Mouse (Mus musculus) cerebellum, postnatal 10 days (tissue): ENCODE measurements around the gene Robo1.
A peak's percentile ranks its signal among the peaks of the same experiment; 100 is the strongest.
"Not testable (repeated sequence)": the region's sequence is repeated elsewhere in the genome, so short reads cannot be mapped to it uniquely, and the experiment has no call there.

Experiments used
- DNase-seq, 2 experiments: peaks; one replicate each; pipeline ENCODE4 v3.0.0; 2021; ENCODE audit warnings: mixed read lengths in 2 of 2

Robo1 gene

GRCm38 (mm10) chr16:72444428-72445135 is 136.5 kb downstream of the Robo1 start:
- DNase-seq = no peak

GRCm38 (mm10) chr16:72458155-72458554 is 150.0 kb downstream of the Robo1 start:
- DNase-seq = no peak

GRCm38 (mm10) chr16:72458576-72458975 is 150.5 kb downstream of the Robo1 start:
- DNase-seq = no peak

- DNase-seq = no peak
Observed at GRCm38 (mm10) chr16:72465696-72466095, 157.6 kb downstream of the Robo1 start.

GRCm38 (mm10) chr16:72470037-72470673 is 162.0 kb downstream of the Robo1 start:
- no peak for DNase-seq

GRCm38 (mm10) chr16:72510716-72511199 is 202.7 kb downstream of the Robo1 start:
- peak; percentile 50 to 58 for DNase-seq

- no peak for DNase-seq
Observed at GRCm38 (mm10) chr16:72531337-72531736, 223.2 kb downstream of the Robo1 start.

GRCm38 (mm10) chr16:72533900-72534571 is 225.9 kb downstream of the Robo1 start:
- DNase-seq = no peak

- no peak for DNase-seq
Observed at GRCm38 (mm10) chr16:72538171-72538570, 230.1 kb downstream of the Robo1 start.

- DNase-seq = no peak
Observed at GRCm38 (mm10) chr16:72543928-72544327, 235.8 kb downstream of the Robo1 start.

GRCm38 (mm10) chr16:72544950-72545349 is 236.8 kb downstream of the Robo1 start:
- no peak for DNase-seq

- DNase-seq = no peak
Observed at GRCm38 (mm10) chr16:72551672-72552243, 243.7 kb downstream of the Robo1 start.

GRCm38 (mm10) chr16:72553713-72554112 is 245.6 kb downstream of the Robo1 start:
- no peak for DNase-seq

GRCm38 (mm10) chr16:72562149-72562548 is 254.0 kb downstream of the Robo1 start:
- not testable (repeated sequence) for DNase-seq

GRCm38 (mm10) chr16:72563196-72563963 is 255.3 kb downstream of the Robo1 start:
- peak in 1 of 2 experiments; percentile 11 for DNase-seq

GRCm38 (mm10) chr16:72575171-72575570 is 267.1 kb downstream of the Robo1 start:
- no peak for DNase-seq

- DNase-seq = no peak
Observed at GRCm38 (mm10) chr16:72576956-72577355, 268.9 kb downstream of the Robo1 start.

- DNase-seq = no peak
Observed at GRCm38 (mm10) chr16:72584454-72585159, 276.5 kb downstream of the Robo1 start.

- peak; percentile 74 to 81 for DNase-seq
Observed at GRCm38 (mm10) chr16:72585160-72585813, 277.2 kb downstream of the Robo1 start.

- no peak for DNase-seq
Observed at GRCm38 (mm10) chr16:72587376-72588072, 279.4 kb downstream of the Robo1 start.
